Mouse (Mus musculus): ENCODE measurements at regions not wholly inside any gene's neighbourhood (a gene's known extent, or its start where the extent isn't known, plus 50 kb on each side); places are given as distances from the start of the nearest gene placed in this dataset.

DNA sequence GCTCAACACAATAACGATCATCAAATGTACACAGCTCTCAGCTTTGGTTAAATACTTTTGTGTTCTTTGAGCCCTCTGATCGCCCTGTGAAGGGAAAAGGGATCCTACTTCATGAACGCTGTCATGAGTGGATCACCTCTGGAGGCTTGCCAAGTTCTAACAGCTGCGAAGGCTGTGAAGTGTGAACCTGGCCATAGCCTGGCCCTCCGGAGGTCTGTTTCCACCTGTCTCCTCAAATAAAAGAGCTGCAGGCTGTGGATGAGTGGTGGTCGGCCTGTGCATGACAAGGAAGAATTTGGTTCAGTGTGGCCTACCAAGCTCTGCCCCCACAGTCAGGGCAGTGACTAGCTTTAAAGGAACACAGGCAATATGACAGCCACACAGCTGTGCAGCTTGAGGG lies 122.0 kb downstream of the Gm12728 start:
- DNase-seq (ENCODE audit: low read depth, low spot score): no peak

DNA sequence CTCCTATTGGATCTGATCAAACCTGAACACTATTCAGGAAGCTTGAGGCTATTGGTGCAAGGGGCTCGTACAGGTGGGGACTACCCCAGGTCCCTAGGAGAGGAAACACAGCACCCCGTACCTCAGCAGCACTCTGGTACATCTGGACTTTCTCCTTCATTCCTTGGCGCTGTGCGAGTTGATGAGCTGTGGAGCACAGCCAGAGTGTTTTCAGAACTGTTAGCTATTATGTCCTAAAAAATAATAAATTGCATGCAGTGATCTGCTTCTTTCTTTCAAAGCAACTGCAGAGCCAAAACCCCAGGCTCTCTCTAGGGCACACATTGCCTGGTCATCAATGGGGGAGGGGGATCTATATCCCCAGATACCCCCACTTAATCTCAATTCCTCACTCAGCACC lies 122.6 kb downstream of the Gm12728 start:
- no peak for DNase-seq (ENCODE audit: low read depth, low spot score)

DNA sequence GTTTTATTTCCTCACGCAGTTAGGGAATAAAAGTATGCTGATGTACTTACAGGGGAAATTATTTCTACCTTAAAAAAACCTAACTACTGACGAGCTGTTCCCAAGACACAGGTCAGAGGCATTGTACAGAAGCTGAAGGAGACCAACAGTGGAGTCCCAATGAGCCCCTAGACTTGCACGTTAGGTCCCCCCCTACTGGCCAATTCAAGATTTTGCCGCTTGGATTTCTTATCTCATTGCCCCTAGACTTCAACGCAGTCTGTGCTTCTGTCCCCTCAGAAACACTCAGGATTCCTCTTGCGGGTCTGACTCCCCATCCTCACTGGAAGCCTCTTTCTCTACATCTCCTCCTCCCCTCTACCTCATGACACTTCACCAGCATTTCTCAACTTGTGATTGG lies 125.3 kb downstream of the Gm12728 start:
- DNase-seq (ENCODE audit: low read depth, low spot score): peak; percentile 62

DNA sequence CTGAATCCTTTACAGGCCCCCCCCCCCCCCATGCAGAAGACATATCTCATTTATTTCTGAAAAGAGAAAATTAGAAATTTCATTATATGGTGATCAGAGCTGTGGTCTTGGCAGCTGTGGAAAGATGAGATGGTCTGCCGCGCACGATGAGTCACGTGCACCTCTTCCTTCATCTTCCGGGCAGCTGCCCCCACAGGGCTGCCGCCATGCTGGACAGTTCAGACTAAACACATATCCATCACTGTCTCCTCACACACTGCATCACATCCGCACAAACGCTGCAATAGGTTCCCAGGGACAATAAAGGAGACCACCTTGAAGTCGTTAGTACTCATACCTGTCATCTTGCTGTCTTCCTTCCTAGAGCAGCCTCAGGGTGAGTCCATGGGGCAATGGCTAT lies 126.6 kb downstream of the Gm12728 start:
- DNase-seq (ENCODE audit: low read depth, low spot score): no peak

DNA sequence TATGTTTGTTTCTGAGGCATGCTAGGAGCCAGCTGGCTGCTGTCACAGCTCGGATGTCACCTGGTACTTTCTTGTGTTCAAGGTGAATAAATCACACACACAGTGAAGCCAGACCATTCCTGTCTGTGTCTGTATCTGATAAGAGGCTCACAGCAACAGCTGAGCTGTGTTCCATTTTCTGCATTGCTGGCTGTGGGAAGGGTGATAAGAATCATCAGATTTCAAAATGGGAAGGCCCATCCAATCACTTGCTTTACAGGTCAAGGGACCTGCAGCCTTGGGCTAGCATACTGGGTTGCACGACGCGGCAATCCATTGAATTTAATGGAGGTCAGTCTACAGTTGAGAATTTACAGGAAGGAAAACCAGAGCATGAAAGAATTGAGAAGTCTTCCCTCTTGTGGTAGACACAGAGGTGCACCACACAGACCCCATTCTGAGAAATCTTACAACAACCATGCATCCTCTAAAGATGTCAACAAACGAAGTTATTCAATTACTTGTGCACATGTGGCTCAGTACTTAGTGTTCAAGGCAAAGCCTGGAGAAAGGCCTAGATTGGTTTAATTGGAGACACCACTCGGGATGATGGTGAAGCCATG lies 135.2 kb downstream of the Gm12728 start:
- no peak for DNase-seq (ENCODE audit: low read depth, low spot score)

DNA sequence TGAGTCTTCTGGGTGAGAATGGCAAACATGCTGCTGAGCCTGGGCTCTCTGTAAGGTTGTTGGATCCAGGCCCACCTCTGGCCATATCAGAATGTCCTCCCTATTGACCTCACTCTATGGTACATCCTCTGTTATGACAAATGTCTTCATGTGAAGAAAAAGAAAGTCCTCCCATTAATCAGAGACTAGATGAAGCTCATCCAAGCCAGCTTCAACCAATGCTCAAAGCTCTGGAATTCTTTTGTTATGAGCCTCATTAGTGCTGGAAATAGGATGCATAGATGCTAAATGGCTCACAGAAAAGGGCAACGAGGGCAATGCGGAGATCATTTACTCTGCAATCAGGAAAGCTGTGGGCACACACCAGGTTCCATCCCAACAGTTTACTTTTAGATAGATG lies 135.8 kb downstream of the Gm12728 start:
- no peak for DNase-seq (ENCODE audit: low read depth, low spot score)

DNA sequence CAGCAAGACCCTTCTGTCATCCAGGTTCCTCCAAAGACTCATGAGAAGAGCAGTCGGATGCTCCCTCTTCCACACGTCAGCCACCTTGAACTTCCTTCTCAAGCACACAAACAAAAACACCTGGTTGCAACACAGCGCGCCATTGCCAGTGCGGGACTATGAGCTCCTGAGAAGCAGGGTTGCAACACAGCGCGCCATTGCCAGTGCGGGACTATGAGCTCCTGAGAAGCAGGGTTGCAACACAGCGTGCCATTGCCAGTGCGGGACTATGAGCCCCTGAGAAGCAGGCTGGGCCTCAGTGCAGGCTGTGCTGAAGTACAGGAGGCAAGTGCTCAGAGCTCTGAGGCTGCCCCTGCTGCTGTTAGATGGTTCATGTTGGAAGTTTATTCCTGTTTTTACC lies 140.0 kb downstream of the Gm12728 start:
- no peak for DNase-seq (ENCODE audit: low read depth, low spot score)

DNA sequence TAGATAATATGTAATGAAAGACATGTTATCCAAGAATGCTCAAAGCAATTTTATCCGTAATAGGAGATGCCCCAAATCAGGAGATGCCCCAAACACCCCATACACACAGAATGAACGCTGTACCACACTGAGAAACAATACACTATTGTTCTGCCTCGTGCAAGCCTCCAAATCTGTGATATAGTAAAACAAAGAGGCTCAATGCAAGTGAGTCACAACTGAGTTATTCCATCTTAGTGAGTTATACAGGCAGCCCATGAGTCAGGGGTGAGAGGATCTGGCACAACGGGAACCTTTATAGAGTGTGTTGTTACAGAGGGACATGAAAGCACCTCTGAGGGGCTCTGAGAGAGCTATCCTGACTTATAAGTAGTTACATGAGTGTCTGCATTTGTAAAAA lies 145.3 kb downstream of the Gm12728 start:
- no peak for DNase-seq (ENCODE audit: low read depth, low spot score)

DNA sequence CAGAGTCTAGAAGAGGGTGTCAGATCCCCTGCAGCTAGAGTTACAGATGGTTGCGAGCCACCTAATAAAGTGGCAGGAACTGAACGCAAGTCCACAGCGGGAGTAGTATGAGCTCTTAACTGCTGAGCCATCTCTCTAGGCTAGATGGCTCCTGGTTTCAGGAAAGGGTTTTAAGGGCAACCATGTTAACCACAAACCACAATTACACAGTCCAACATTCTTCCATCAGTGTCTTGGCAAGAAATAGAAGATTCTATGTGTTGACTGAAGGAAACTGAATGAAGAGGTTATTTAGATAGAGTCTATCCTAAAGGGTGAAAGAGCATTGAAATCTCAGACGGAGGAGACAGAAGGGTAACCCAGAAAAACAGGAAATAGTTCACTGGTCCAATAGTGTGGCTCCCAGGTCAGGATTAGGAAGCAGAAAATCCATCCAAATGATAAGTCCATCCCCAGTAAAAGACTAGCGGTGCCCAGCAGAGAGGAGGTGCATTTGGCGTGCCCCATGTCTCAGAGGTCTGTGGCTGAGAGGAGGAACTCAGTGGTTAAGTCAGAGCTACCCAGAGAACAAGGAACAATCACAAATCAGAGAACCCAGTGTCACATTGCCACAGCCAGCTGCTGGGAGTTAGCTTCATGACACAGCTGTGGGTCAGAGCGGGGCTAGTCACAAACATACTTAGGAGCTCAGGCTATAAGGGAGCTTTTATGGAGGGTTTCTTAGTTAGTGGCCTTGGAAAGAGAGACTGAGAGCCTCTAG lies 147.3 kb downstream of the Gm12728 start:
- DNase-seq (ENCODE audit: low read depth, low spot score): no peak

DNA sequence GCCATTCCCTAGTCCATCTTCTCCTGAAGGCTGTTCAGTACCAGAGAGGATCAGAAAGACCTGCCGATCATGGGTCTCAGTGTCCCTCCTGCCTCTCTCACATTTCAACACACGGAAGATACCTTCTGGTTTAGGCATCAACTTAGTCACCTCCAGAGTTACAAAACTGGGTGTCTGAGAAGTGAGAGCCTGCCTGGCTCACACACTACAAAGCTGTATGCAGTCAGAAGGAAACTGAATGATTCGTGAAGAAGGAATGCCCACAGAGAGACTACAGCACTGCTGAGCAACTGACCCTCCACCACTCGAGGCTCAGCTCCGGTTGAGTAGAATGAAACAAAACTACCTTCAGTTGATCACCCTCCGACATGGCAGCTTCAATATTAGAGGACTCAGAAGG lies 147.9 kb downstream of the Gm12728 start:
- DNase-seq (ENCODE audit: low read depth, low spot score): no peak

DNA sequence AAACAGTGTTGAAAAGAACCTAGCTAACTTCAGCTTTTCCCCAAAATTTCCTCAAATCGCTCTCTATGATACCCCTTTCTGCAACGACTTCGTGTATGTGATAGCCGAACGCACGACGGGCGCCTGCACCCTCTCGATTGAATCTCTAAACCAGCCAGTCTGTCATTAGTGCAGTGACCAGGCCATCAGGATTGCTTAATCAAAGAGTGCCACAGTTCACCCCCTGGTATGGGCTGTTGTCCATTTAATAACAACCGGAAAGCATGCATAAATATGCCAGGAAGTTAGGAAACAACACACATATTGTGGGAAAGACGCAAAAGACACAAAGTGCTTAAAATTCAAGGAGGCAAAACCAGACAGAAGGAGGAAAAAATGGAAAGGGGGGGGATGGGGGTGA lies 149.2 kb downstream of the Gm12728 start:
- no peak for DNase-seq (ENCODE audit: low read depth, low spot score)

DNA sequence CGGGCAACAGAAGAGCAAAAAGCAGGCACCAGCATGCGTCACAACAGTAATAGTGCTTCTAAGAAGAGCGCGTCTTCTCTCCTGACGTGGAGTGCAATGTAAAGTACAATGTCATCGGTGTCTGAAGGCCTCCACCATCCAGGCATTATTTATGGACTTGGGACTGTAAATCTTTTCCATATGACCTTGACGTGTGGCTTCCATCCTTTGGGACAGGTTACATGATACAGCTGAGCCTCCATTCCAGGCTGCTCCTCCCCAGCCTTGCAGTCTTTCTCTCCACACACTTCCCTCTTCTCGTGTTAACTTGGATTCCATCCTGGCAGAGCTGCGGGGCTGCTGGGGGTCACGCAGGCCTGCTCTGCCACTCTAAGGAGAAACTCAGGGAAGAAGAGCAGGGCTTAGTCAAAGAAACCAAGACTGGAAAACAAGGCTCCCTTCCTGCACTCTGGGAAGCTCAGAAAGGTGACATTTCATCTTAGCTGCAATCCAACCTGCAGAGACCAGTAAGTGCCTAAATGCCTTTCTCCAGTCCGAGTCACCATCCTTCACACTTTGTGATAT lies 150.0 kb downstream of the Gm12728 start:
- no peak for DNase-seq (ENCODE audit: low read depth, low spot score)

DNA sequence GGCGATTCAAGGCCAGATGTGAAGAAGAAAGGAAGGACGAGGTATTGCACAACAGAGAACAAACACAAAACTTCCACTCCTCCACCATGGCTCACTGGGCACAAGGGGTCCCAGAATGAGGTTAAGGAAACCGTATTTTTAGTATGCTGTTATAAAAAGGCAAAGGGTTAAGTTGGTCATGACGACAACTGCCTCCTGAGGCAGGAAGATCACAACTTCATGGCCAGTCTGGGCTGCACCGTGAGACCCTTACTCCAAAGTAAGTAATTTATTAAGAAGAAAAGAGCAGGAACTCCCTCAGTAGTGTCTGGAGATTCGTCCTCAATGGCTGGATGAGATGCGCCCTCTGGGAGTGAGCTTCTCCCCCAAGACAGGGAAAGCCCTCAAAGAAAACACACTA lies 151.2 kb downstream of the Gm12728 start:
- DNase-seq (ENCODE audit: low read depth, low spot score): no peak

DNA sequence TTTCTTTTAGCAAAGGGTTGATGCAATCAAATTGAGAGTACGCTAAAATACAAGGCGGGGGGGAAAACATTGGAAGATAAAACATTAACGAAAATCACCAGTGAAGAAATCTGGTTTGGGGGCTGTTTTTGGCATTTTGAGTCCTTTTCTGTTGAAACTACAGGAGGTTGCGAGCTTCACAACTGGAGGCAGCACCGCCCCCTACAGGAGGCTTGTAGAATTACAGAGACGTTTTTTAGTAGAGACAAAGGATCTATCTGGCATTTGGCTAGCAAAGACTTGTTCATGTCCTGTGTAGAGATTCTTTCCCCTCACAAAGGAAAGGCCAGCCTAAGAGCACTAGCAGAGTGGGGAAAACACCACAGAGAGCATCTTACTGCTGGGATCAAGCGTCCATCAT lies 152.1 kb downstream of the Gm12728 start:
- DNase-seq (ENCODE audit: low read depth, low spot score): peak; percentile 64

DNA sequence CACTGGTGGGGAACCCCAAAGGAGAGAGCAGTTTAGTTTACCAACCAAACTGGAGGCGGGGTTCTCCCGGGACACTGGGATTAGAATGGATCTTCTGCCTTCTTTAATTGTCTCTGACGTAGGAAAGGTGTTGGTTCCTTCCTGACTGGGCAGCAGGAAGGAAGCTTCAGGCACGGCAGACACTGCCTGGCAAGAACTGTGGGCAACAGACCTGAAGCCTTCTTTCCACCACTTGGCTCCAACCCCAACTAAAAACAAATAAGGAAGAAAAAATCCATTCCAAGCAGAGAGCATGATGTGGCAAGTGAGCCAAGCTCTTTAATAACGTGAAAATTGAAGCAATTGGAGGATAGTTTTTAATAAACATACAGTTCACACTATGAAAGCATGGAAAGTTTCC lies 155.3 kb downstream of the Gm12728 start:
- no peak for DNase-seq (ENCODE audit: low read depth, low spot score)

DNA sequence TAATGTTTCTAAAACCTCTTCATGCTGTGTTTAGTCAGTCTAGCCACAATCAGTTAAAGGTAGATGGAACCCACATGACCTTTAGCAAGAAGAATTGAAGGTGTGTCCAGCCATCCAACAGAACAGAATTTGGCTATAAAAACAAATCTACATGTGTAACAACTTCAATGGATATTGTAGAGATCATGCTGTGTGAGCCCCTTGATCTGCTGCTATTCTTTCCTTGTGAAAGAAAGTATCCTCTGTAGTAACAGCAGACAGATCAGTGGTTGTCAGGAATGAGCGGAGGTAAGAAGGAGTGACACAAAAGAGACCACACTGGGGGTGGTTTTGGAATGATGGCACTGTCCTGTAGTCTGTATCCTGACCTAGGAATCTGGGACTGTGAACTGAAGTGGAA lies 156.3 kb downstream of the Gm12728 start:
- DNase-seq (ENCODE audit: low read depth, low spot score): peak; percentile 60

DNA sequence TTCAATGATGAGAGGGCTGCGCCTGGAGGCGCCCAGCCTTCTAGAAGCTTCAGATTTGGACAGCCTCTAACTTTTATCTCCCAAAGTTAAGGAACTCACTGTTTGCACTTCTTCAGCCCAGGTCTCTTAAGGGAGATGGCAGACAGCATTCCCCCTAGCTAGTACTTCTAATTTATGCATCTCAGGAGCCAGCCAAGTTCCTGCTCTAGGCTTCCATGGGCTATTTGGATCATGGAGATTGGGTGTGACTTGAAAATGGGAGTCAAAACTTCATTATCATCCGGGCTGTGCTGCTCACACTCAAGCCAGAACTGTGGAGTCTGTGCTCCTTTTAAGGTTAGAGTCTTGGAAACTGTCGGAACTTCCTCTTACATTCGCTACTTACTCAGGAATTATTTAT lies 158.7 kb downstream of the Gm12728 start:
- no peak for DNase-seq (ENCODE audit: low read depth, low spot score)

DNA sequence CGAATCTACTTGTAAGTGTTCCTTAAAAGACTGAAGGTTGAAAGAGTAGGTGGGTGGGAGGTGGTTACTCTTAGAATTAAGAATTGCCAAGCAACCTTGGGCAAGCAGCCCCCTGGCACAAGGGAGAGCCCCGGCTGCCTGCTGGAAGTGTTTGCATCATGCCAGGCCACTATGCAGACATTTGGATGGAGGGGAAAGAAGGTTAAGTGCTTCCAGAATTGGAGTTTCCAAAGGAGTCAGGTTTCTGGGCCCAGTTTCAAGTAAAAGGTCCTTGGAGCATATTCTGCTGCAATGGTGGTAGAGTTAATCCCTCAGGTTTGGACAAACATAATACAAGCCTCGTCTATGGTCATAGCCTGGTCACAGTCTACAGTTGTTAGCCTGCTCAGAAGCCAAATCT lies 162.7 kb downstream of the Gm12728 start:
- no peak for DNase-seq (ENCODE audit: low read depth, low spot score)

DNA sequence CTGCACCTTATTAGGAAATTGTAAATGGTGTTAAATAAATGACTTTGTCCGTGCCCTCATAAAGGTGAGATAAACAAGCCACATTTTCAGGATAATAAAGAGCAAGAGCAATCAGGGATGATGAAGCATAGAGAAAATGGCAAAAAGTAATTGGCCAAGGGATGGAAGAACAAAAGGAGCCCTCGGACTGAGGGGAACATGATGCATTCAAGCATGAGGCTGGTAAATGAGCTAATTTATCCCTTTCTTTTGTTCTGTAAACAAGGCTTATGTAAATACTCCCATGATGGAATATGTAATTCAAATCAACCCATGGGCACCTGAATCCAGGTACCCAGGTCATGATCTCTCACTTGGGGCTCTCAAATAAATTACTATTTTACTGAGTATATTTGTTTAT lies 166.8 kb downstream of the Gm12728 start:
- DNase-seq (ENCODE audit: low read depth, low spot score): no peak

DNA sequence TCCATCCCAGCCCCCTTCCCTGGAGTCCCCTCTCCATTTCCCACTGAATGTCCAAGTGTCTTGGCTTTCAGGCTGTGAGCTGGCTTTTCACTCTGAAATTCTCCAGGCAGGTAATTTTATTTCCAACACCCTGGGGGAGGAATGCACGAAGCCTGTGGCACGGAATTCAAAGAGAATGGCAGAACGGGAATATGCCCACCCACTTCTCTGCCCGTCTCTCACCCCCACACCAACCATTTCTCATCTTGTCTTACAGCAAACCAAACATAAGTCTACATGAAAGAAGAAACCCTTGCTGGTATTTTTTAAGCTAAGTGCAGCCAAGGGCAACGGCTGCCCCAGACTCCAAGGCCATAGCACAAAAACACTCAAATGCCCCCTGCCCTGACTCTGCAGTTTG lies 168.7 kb downstream of the Gm12728 start:
- DNase-seq (ENCODE audit: low read depth, low spot score): no peak

DNA sequence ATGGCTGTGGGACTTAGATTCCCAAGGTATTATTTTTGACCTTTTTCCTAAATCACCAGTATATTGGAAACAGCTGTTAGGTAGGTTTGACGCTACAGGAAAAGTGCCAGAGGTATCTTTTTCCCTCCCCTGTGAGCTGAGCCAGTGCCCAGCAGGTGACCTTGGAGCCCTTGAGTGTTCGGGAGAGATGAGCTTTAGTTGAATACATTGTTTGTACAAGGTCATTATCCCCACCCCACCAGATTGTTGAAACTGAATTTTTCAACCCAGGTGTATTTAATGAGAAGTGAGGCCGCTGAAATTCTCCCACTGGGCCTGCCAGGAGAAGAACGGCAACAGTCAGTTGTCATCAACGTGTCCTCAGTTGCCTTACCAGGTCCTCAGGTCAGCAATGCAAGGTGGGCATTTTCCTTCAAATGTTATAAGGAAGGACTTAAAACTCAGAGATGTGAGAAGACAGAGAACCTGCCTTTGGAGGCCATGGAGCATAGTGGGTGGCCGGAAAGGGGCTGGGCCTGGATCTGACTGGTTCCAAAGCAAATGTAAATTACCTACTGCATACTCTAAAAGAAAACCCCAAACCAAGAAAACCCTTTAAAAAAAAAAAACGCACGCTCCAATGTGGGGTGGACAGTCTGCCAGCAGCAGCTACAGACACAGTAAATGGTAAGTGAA lies 172.2 kb downstream of the Gm12728 start:
- peak; percentile 56 for DNase-seq (ENCODE audit: low read depth, low spot score)

DNA sequence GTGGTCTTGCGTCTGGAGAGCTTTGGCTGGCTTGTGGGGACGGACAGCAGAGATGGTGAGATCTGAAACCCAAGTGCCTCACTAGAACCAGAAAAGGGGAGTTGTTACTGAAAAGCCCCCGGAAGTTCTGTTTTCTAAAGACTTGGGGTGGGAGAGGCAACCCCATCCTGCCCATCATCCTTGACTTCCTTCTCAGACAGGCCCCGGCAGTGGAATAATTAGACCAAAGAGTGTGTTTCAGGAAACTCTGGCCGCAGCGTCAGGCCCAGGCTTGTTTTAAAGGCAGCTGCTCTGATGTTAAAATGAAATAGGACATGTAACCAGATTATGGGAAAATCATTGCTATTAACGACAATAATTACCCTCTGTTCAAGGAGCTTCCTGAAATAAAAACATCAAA lies 172.9 kb downstream of the Gm12728 start:
- DNase-seq (ENCODE audit: low read depth, low spot score): no peak

DNA sequence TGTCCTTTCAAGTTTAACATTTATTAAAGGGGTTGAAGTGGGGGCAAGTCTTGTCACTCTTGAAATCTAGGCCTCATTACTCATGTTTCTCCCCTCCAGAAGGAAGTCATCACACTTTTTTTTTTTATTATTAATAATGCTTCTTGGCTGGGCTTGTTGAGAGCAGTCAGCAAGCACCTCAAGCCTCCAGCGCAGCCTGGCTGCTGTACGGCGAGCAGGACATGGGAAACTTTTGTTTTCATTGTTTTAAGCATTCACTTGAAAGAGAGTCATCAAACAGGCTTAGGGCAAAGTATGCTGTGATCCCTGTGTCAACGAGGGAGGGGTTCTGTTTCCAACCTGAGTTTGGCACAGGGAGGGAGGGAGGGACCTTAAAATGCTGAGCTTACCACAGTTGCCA lies 178.7 kb downstream of the Gm12728 start:
- no peak for DNase-seq (ENCODE audit: low read depth, low spot score)

Measured in ES-CJ7 (cell line).